Mouse (Mus musculus) gastrocnemius, postnatal 10 days (tissue): ENCODE data around the gene Cfdp1. TPM values are rescaled to one million over a fixed set of nuclear protein-coding genes. Genes with fewer than 3 reads are reported as not detected.

Experiments
- total RNA-seq, 2 experiments: library from RNA; stranded (reverse); gene quantifications; 2 replicates each; pipeline ENCODE4 v1.2.3; 2021

The Cfdp1 gene
- total RNA-seq, 2 experiments from 2014 or later: 33.3 to 43.3 TPM

Other genes with a start within 250 kb of the Cfdp1 start
- gene Ldhd, start 223.9 kb downstream of the Cfdp1 start, total RNA-seq: 1 to 10 TPM; 7.9 to 8.2 TPM
- 10 to 100 TPM in 1 of 2 experiments, 1 to 10 TPM in 1; 7.7 to 11.6 TPM for gene Zfp1, start 210.9 kb downstream of the Cfdp1 start, total RNA-seq
- gene Ctrb1, start 163.3 kb downstream of the Cfdp1 start, total RNA-seq: not detected
- gene Bcar1, start 110.5 kb downstream of the Cfdp1 start, total RNA-seq: 10 to 100 TPM; 22.3 to 27.1 TPM
- 1 to 10 TPM; 1.8 to 2.3 TPM for gene Tmem170, start 22.5 kb upstream of the Cfdp1 start, total RNA-seq
- 1 to 10 TPM; 2.8 to 3.3 TPM for gene Chst5, start 56.2 kb upstream of the Cfdp1 start, total RNA-seq
- gene Tmem231, start 79.6 kb upstream of the Cfdp1 start, total RNA-seq: 1 to 10 TPM; 1.6 to 1.9 TPM
- 10 to 100 TPM; 74.8 to 81.4 TPM for gene Gabarapl2, start 86.4 kb upstream of the Cfdp1 start, total RNA-seq
- gene Adat1, start 138.0 kb upstream of the Cfdp1 start, total RNA-seq: 1 to 10 TPM; 1.4 to 2.1 TPM
- 100 to 1,000 TPM; 114 to 119 TPM for gene Kars, start 157.0 kb upstream of the Cfdp1 start, total RNA-seq
- gene Terf2ip, start 157.1 kb upstream of the Cfdp1 start, total RNA-seq: 10 to 100 TPM; 11.3 to 13.5 TPM
- gene Gm6793, start 160.7 kb upstream of the Cfdp1 start, total RNA-seq: not detected